Mouse (Mus musculus): ENCODE measurements at regions not wholly inside any gene's neighbourhood (a gene's known extent, or its start where the extent isn't known, plus 50 kb on each side); places are given as distances from the start of the nearest gene placed in this dataset.

GRCm38 (mm10) chr16:47754671-47755070 is 528.9 kb upstream of the Dppa4 start:
- CTCF ChIA-PET: no interaction called here
- POLR2A ChIA-PET: no interaction called here

GRCm38 (mm10) chr16:47758296-47758695 is 525.2 kb upstream of the Dppa4 start:
- CTCF ChIA-PET: no interaction called here

GRCm38 (mm10) chr16:47765742-47766141 is 517.8 kb upstream of the Dppa4 start:
- CTCF ChIA-PET: interaction anchor here in 3 of 4 experiments (0.5 to 0.7 kb wide), 3 partner anchors 8 to 223 kb away, joined by 3 to 4 read pairs (median 3); no protein-coding TSS in a partner anchor
- POLR2A ChIA-PET: no interaction called here

More at GRCm38 (mm10) chr16:47758296-47758695, 525.2 kb upstream of the Dppa4 start:
- POLR2A ChIA-PET: no interaction called here

DNA sequence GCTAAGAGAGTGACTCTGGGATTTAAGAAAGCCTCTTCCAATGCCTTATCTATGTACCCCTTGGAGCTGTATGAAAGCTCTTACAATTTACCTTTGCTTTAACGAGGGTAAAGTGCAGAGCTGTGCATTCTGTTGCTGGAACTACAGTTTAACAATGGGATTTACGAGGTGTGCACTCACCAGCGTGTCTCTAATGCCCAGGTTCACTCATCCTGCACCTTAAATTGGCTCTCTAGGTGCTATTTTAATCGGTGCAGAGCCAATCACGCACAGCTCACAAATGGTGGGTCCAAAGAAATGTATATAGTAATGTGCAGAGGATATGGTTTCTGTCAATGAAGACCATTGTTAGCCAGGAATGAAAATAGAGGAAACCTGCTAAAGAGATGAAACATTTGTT is 495.0 kb upstream of the Dppa4 start:
- CTCF ChIA-PET: no interaction called here

GRCm38 (mm10) chr16:47790666-47791065 is 492.9 kb upstream of the Dppa4 start:
- CTCF ChIA-PET: no interaction called here
- POLR2A ChIA-PET: interaction anchor here in 1 of 4 experiments (0.6 kb wide), 1 partner anchor 513 kb away, joined by 3 read pairs; no protein-coding TSS in a partner anchor

More for the DNA sequence above, 495.0 kb upstream of the Dppa4 start:
- POLR2A ChIA-PET: no interaction called here

DNA sequence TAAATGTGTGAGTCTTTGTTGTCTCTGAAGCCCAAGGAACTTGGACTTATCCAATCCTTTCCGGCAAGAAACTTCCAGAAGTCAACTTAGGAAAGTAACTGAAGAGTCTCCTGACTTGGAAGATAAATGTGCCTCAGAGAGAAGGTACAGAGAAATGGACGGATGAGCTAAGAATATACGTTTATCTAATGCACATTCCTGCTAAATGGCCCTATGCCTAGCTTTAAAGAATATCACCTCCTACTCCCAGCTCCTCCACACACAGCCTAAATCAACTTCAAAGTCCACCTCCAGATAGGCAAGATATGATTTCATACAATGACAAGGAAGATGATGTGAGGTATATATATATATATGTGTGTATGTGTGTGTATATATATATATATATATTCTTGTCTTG is 492.1 kb upstream of the Dppa4 start:
- ChIA-PET CTCF (no interaction called here), POLR2A (interaction anchor here in 1 of 4 experiments (0.7 kb wide), 1 partner anchor 90 kb away, joined by 3 read pairs; no protein-coding TSS in a partner anchor)

DNA sequence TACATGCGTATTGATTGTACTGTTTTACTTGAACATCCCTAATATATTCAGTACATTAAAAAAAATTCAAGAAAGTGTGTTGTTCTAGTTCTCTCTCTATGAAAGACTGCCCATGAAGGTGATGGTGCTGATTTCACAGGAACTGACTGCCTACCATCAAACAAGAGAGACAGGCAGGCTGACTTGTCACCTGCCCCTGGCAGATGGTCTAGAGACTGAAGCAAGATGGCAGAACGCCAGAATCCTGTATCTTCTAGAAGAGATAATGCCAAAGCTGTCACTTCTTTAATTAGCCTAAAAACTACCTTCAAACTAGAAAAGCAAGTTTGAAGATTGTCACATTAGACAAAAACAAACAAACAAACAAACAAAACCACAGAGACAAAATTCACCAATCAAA is 484.7 kb upstream of the Dppa4 start:
- ChIA-PET POLR2A (no interaction called here), CTCF (no interaction called here)

DNA sequence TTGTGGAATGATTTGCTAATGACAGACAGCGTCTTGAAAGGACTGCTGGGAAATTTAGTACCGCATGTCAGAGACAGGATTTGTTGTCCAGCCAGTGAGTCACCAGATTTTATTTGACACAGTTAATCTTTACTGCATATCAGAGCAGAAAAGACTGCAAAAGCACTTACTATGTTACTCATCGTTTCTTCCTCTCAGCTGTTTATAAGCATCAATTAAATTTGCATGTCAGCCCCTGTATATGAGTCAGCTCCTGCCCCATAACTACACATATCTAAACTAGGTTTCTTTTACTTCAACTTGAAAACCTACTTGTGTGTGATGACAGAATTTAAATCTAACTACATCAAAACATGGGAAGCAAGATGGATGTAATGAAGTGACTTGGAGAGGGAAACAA is 440.4 kb upstream of the Dppa4 start:
- ChIA-PET CTCF (no interaction called here), POLR2A (no interaction called here)

GRCm38 (mm10) chr16:47851631-47852030 is 431.9 kb upstream of the Dppa4 start:
- ChIA-PET CTCF (no interaction called here), POLR2A (no interaction called here)

GRCm38 (mm10) chr16:47859840-47860239 is 423.7 kb upstream of the Dppa4 start:
- ChIA-PET CTCF (no interaction called here), POLR2A (no interaction called here)

GRCm38 (mm10) chr16:47875258-47875657 is 408.3 kb upstream of the Dppa4 start:
- CTCF ChIA-PET: no interaction called here
- POLR2A ChIA-PET: no interaction called here

DNA sequence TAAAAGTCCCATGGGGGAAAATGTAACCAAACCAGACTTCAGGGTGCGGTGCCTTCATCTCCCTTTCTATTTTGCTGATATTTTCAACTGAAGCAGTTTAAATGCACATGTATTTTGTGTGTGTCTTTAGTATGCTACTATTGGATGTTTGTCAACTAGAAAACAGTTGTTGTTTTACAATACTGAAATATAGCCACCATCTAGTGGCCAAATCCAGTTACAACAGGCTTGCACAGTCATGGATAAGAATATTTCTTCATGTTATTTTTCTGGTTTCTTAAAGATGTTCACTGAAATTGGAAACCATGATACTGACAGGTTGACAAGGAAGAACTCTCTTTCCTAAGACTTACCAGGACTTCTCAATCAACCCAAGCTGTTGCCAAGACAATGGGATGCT is 400.1 kb upstream of the Dppa4 start:
- POLR2A ChIA-PET: no interaction called here
- CTCF ChIA-PET: interaction anchor here in 1 of 4 experiments (0.8 kb wide), 1 partner anchor 14 kb away, joined by 3 read pairs; no protein-coding TSS in a partner anchor

GRCm38 (mm10) chr16:47887019-47887418 is 396.5 kb upstream of the Dppa4 start:
- CTCF ChIA-PET: no interaction called here

DNA sequence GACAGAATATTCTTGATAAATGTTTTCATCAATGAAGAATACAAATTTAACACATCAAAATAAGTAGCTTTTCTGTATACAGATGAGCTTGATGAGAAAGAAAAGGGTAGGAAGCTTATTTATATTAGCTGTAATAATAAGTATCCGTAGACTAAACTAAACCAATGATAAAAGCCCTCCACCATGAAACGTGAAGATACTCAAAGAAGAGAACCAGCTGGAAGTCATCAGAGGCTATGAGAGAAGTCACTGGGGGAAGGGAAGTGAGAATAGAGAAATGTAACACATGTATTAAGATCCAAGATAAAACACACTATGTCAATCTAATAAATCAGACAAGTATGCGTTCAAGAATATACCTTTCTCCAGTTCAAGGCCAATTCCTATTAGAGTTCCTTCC is 382.7 kb upstream of the Dppa4 start:
- POLR2A ChIA-PET: no interaction called here
- CTCF ChIA-PET: no interaction called here

More at GRCm38 (mm10) chr16:47887019-47887418, 396.5 kb upstream of the Dppa4 start:
- POLR2A ChIA-PET: no interaction called here

DNA sequence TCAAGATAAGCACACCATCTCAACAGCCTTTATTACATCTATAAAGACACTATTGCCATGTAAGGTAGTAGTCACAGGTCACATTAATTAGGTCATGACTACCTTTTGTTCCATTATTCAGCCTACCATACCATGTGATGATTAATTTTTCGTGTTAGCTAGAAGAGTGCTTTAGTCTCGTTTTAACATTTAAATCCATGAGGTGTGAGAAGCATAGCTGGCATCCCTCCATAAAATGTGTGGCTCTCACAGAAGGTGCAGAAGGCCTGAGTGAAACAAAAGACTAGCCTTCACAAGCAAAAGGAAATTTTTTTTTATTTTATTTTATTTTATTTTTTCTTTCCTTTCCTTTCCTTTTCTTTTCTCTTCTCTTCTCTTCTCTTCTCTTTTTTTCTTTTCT is 345.5 kb upstream of the Dppa4 start:
- ChIA-PET CTCF (no interaction called here), POLR2A (no interaction called here)

Data from embryonic stem cell, embryonic (primary cell).